Mouse (Mus musculus) regulatory T cell (primary cell): ENCODE data around the gene Upk3bl.
"Not testable (repeated sequence)": the region's sequence is repeated elsewhere in the genome, so short reads cannot be mapped to it uniquely, and the experiment has no call there.

Source experiments
- in situ Hi-C: fragments of 300-600 bp; cut with MboI, MseI; formaldehyde crosslinking; loops from one replicate; pipeline ENCODE4 v1.15.1; 2025; ENCODE audit warnings: high pct_unique_total_duplicates

Upk3bl gene

GRCm38 (mm10) chr5:136084891-136085651 lies 30.8 kb downstream of the Upk3bl start:
- in situ Hi-C loops: no loop called here

GRCm38 (mm10) chr5:136086290-136086689 lies 32.0 kb downstream of the Upk3bl start:
- in situ Hi-C loops: no loop called here

DNA sequence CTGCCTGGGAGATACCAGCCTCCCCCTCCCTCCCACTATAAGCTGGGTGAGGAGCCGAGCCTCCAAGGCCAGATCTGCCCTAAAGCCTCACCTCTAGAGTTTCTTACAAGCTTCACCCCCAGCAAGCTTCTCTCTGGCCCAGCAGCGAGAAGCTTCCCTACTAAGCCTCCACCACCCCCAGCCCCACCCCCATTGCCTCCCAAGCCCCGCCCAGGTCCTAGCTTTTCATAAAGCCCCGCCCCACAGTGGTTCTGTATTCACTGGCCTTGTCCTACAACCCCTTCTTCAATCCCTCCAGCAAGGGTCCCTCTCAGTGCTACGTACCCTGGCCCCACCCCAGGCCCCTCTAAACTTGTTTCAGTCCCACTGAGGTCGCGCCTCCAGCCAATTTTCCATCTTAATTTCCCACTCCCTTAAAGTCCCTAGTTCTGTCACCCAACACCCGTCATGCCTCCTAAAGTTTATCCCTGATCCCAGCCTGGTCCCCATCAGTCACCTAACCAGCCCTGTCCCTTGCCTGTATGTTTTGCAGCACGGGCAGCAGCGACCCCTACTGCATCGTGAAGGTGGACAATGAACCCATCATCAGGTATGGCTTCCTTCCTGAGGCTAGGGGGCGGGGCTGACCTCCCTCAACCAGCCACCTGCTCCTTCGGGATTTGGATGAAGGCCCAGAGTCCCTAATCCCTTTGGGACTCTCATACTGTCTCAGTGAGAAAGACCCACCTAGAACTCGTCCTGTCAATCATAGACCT lies 34.7 kb downstream of the Upk3bl start:
- in situ Hi-C loops: no loop called here

DNA sequence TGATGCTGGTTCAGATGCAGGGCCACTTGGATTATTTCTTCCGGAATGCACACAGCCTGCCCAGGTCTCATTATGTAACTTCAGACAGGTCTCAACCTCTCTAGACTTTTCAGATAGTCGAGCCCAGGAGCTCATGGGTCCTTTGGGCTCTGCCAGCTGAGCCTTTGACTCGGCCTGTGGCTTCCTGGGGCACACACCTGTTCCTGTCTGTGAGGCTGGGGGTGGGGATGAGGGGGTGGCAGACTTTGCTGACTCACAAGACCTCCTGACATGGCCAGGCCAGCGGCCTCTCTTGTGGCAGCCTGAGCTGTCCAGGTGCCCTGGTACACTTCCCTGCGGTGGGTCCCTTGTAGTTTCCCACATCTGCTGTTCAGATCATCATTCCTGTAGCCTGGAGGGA lies 37.6 kb downstream of the Upk3bl start:
- in situ Hi-C loops: no loop called here

DNA sequence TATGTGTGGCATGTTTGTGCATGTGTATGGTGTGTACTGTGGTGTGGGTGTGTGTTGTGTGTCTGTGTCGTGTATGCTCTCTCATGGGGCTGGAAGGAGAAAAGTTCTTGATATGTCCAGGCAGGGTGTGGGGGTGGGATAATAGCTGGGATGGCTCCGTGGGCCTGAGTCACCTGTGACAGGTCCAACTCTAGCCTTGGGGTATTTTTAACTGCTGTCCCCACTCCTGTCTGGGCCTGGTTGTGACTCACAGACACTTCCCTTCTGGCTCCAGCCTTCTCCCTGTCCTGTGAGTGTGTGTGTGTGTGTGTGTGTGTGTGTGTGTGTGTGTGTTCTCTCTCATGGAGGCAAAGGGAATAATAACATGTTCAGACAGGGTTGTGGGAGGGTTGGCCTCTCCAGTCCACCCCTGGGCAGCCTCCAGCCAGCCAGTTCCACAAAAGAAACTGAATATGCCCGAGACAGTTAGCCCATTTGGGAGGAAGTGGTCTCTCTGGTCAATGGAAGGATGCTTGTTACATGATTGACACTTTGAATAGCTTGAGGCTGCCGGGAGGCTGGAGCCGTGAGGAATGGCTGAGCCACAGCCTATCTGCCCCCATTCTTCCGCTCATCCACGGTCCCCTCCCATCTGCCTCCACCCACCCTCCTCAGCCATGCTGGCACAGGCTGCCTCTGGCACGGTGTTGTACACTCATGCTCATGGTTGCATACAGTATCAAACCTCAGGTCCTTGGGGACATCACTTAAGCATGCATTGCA lies 40.1 kb downstream of the Upk3bl start:
- in situ Hi-C loops: no loop called here

DNA sequence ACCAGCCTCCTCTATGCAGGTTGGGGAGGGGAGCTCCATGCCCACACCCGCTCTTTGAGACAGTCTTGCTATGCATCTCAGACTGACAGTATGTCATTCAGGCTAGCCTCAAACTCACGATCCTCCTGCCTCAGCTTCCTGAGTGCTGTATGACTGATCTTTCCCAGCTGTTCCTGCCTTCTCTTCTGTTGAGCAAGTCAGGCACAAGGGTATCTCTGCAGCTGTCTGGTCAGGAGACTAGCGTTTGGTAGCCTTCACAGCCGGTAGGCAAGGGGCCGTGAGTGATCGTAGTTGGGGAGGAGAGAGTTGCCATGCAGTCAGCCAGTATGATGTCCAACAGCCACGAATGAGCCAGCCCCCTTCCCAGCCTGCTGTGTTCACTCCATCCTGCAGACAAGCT lies 40.8 kb downstream of the Upk3bl start:
- in situ Hi-C loops: no loop called here

GRCm38 (mm10) chr5:136098536-136098935 lies 44.2 kb downstream of the Upk3bl start:
- in situ Hi-C loops: no loop called here

GRCm38 (mm10) chr5:136102099-136102820 lies 48.0 kb downstream of the Upk3bl start:
- in situ Hi-C loops: loop anchor here (5.0 kb wide), 1 partner anchor 75 kb away; no protein-coding TSS in a partner anchor

DNA sequence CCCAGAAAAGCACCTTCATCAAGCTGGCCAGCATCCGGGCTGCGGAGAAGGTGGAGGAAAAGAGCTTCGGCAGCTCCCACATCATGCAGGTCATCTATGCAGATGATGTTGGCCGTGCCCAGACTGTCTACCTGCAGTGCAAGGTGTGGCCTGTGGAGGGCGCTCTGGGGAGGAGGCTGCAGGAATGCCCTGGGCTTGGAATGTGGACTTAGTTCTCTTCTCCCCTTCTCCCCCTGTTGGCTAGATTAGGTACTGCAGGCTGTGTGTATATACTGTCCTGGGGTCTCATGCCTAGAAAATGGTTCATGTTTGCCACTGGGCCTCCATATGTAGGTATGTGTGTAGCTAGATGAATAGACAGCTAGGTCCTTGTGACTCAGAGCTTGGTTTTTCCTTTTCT lies 50.2 kb downstream of the Upk3bl start:
- in situ Hi-C loops: loop anchor here (5.0 kb wide), 1 partner anchor 73 kb away; no protein-coding TSS in a partner anchor

GRCm38 (mm10) chr5:136108486-136108885 lies 54.2 kb downstream of the Upk3bl start:
- in situ Hi-C loops: no loop called here

GRCm38 (mm10) chr5:136109042-136109441 lies 54.8 kb downstream of the Upk3bl start:
- in situ Hi-C loops: no loop called here

GRCm38 (mm10) chr5:136113546-136113945 lies 59.3 kb downstream of the Upk3bl start:
- in situ Hi-C loops: not testable (repeated sequence)
